Mouse (Mus musculus): ENCODE results near the gene Chst14. TPM values are rescaled to one million over a fixed set of nuclear protein-coding genes. Genes with fewer than 3 reads are reported as not detected.

Chst14 gene
- polyA plus RNA-seq, 1 experiment: 10.7 TPM

DNA sequence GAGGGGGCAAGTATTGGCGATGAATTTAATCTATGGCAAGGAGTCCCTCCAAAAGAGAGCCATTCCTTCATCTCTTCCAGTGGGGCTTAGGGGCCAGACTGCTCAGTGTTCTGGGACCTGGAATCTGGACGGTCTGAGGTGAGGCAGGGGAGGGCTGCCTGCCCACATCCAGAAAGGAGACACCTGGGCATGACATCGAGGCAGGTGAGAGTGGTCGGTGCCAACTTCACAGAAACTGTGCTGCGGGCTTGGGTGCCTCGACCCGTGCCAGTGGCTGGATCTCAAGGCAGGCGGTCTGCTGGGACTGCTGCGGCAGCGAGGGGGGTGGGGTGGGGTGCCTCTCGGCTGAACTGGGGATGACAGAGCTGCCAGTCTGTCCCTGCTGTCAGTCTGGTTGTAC lies 28.5 kb upstream of the Chst14 start:
- TF ChIP-seq CTCF (IDR thresholded peaks at IDR 0.05; ENCODE audit: borderline replicate concordance, extremely low read depth, insufficient read depth, insufficient read length) (no peak), POLR2A (IDR thresholded peaks at IDR 0.05; ENCODE audit: borderline replicate concordance, extremely low read depth, insufficient read depth, insufficient read length, poor library complexity, severe bottlenecking) (no peak)
- no peak for DNase-seq (ENCODE audit: low read depth)

- TF ChIP-seq CTCF (IDR thresholded peaks at IDR 0.05; ENCODE audit: borderline replicate concordance, extremely low read depth, insufficient read depth, insufficient read length) (no peak), POLR2A (IDR thresholded peaks at IDR 0.05; ENCODE audit: borderline replicate concordance, extremely low read depth, insufficient read depth, insufficient read length, poor library complexity, severe bottlenecking) (no peak)
- DNase-seq (ENCODE audit: low read depth): no peak
Measured at GRCm38 (mm10) chr2:118898771-118899170, 27.5 kb upstream of the Chst14 start.

DNA sequence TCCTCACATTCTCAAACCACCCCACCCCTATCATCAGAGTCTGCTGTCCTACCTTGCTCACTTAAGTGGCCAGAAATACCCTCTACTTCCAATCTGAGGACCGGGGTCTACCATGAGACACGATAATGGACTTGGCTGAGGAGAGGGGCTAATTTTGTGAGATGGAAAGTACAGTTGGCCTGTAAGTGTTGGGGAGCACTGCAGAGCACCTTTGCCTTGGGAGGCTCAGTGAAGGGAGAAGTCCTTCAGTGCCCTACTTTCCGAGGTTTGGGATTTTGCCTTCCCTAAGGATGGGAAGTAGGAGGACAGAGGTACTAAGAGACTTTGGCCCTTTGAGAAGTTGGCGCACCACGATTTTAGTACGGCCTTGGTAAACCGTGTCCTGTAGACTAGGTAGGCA lies 27.0 kb upstream of the Chst14 start:
- TF ChIP-seq CTCF (IDR thresholded peaks at IDR 0.05; ENCODE audit: borderline replicate concordance, extremely low read depth, insufficient read depth, insufficient read length): no peak
- TF ChIP-seq POLR2A (IDR thresholded peaks at IDR 0.05; ENCODE audit: borderline replicate concordance, extremely low read depth, insufficient read depth, insufficient read length, poor library complexity, severe bottlenecking): no peak

GRCm38 (mm10) chr2:118899981-118900825 lies 26.1 kb upstream of the Chst14 start, which contains the start of gene Bahd1:
Bahd1 (plus strand) TSS chr2:118900377.
- no peak for TF ChIP-seq CTCF (IDR thresholded peaks at IDR 0.05; ENCODE audit: borderline replicate concordance, extremely low read depth, insufficient read depth, insufficient read length)
- TF ChIP-seq POLR2A (IDR thresholded peaks at IDR 0.05; ENCODE audit: borderline replicate concordance, extremely low read depth, insufficient read depth, insufficient read length, poor library complexity, severe bottlenecking): no peak
- DNase-seq (ENCODE audit: low read depth): peak; percentile 41

More for the DNA sequence above, 27.0 kb upstream of the Chst14 start:
- no peak for DNase-seq (ENCODE audit: low read depth)

- TF ChIP-seq POLR2A (IDR thresholded peaks at IDR 0.05; ENCODE audit: borderline replicate concordance, extremely low read depth, insufficient read depth, insufficient read length, poor library complexity, severe bottlenecking) (no peak), CTCF (IDR thresholded peaks at IDR 0.05; ENCODE audit: borderline replicate concordance, extremely low read depth, insufficient read depth, insufficient read length) (no peak)
- DNase-seq (ENCODE audit: low read depth): peak; percentile 31
Measured at GRCm38 (mm10) chr2:118900826-118901140, 25.5 kb upstream of the Chst14 start.

GRCm38 (mm10) chr2:118901175-118902031 lies 24.9 kb upstream of the Chst14 start:
- TF ChIP-seq POLR2A (IDR thresholded peaks at IDR 0.05; ENCODE audit: borderline replicate concordance, extremely low read depth, insufficient read depth, insufficient read length, poor library complexity, severe bottlenecking) (peak; percentile 77; the same call in 1 of the 2 replicates), CTCF (IDR thresholded peaks at IDR 0.05; ENCODE audit: borderline replicate concordance, extremely low read depth, insufficient read depth, insufficient read length) (no peak)
- peak; percentile 99 for DNase-seq (ENCODE audit: low read depth)

DNA sequence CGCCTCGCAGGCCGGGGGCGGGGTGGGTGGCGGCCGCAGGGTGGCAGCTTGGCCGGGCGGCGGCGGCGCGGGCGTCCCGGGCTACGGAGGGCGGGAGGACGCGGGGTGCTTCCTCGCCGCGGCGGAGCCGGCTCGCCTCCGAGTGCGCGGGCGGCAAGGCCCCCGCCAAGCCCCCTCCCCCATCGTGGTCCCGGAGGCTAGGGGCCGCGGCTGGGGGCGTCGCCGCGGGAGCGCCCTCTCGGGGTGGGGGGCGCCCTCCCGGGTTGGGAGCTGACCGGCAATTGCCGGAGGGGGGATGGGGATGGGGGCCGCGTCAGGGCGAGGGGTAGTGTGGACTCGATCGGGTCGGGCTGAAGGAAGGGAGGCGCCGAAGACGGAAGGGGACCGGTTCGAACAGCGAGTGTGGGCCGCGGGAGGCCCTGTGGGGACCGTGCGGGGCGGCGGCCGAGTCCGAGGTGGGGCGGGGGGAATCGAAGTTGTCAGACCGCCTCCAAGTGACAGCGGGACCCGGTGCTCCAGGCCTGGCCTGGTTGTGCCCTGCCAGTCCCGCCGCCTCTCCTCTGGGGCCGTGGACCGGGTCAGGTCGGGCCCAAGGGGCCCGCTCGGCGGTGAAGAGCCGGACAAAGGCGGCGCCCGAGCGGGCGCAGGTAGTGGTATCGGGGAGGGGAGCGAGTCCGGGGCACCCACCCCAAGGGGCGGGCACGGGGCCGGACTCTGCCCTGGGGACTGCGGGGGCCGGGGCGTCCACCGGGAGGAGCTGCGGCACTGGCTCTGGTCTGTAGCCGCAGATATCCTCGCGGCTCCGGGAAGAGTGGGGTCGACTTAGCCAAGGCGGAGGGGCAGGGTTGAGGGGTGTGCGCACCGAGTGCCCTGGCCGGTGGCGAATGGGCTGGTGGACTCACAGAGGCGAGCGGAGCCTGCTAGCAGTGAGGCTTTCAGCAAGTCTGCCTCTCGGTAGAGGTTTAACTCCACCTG lies 24.0 kb upstream of the Chst14 start:
- no peak; the same call in 1 of the 2 replicates for TF ChIP-seq CTCF (IDR thresholded peaks at IDR 0.05; ENCODE audit: borderline replicate concordance, extremely low read depth, insufficient read depth, insufficient read length)
- TF ChIP-seq POLR2A (IDR thresholded peaks at IDR 0.05; ENCODE audit: borderline replicate concordance, extremely low read depth, insufficient read depth, insufficient read length, poor library complexity, severe bottlenecking): no peak
- DNase-seq (ENCODE audit: low read depth): peak; percentile 62

DNA sequence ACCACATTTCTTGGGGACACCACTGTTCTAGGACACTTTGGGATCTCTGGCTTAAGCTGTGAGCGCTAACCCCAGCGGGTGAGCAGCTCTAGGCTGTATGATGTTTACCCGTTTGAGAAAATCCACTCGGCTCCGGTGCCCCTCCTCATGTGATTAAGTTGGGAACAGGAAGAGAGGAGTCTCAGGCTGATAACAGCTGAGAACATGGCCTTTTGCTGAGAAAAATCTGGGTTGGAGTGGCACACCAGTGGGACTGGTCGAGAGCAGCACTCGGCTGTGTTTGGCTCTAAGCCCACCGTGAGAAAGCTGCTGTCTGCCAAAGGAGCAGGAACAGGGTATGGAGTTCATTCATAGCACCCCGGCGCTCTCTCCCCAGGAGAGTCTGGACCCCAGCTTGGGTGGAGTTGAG lies 23.0 kb upstream of the Chst14 start:
- TF ChIP-seq POLR2A (IDR thresholded peaks at IDR 0.05; ENCODE audit: borderline replicate concordance, extremely low read depth, insufficient read depth, insufficient read length, poor library complexity, severe bottlenecking) (no peak), CTCF (IDR thresholded peaks at IDR 0.05; ENCODE audit: borderline replicate concordance, extremely low read depth, insufficient read depth, insufficient read length) (no peak)
- peak; percentile 66 for DNase-seq (ENCODE audit: low read depth)

- no peak for DNase-seq (ENCODE audit: low read depth)
- TF ChIP-seq CTCF (IDR thresholded peaks at IDR 0.05; ENCODE audit: borderline replicate concordance, extremely low read depth, insufficient read depth, insufficient read length): no peak
- TF ChIP-seq POLR2A (IDR thresholded peaks at IDR 0.05; ENCODE audit: borderline replicate concordance, extremely low read depth, insufficient read depth, insufficient read length, poor library complexity, severe bottlenecking): no peak
Measured at GRCm38 (mm10) chr2:118905433-118906117, 20.7 kb upstream of the Chst14 start.

DNA sequence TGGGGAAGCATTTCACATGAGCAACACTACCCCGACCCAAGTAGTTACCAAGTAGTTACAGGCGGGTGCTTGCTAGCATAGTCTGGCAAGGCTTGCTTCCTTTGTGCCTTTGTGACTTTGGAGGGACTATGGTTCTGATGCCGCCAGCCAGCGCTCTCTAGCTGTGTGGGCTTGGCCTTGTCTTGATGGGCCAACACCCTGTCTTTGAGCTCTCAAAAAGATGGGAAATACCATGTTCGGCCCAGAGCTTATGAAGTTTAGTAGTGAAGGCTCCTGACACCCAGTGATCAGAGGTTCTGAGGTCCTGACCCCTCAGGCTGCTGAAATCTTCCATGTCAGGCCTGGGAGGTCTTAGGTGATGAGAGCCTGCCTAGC lies 20.2 kb upstream of the Chst14 start:
- no peak for DNase-seq (ENCODE audit: low read depth)

More for the DNA sequence above, 20.2 kb upstream of the Chst14 start:
- no peak for TF ChIP-seq POLR2A (IDR thresholded peaks at IDR 0.05; ENCODE audit: borderline replicate concordance, extremely low read depth, insufficient read depth, insufficient read length, poor library complexity, severe bottlenecking)

Data from brain, embryonic 14.5 days (tissue).